Mouse (Mus musculus) liver, embryonic 16.5 days (tissue): ENCODE data around the gene Csf1. TPM values are rescaled to one million over a fixed set of nuclear protein-coding genes. Genes with fewer than 3 reads are reported as not detected.

ENCODE experiments used
- ATAC-seq: fragments of 200-750 bp; cut with Nextera tagmentation; 2 replicates; pipeline ENCODE4 v1.8.0; 2017; ENCODE audit warnings: low read depth, mild to moderate bottlenecking, moderate number of reproducible peaks, moderate library complexity
- H3K27ac ChIP-seq: fragments of 300-500 bp; sonication (generic); 2 replicates; pipeline ENCODE4 v1.5.1; 2014; ENCODE audit warnings: mild to moderate bottlenecking, low read length
- H3K27me3 ChIP-seq: fragments of 300-500 bp; sonication (generic); 2 replicates; pipeline ENCODE4 v1.6.1; 2014; ENCODE audit warnings: low read depth, low read length, mixed read lengths; ENCODE audit not compliant: control insufficient read depth, insufficient read depth
- H3K36me3 ChIP-seq: fragments of 300-500 bp; sonication (generic); 2 replicates; pipeline ENCODE4 v1.6.1; 2014; ENCODE audit warnings: mild to moderate bottlenecking; ENCODE audit not compliant: control insufficient read depth, insufficient read depth
- H3K4me1 ChIP-seq: fragments of 300-500 bp; sonication (generic); 2 replicates; pipeline ENCODE4 v1.6.1; 2014; ENCODE audit warnings: low read depth, low read length, mixed read lengths; ENCODE audit not compliant: control insufficient read depth
- H3K4me2 ChIP-seq: fragments of 300-500 bp; sonication (generic); 2 replicates; pipeline ENCODE4 v1.6.1; 2014; ENCODE audit warnings: low read depth, low read length, mixed read lengths
- H3K4me3 ChIP-seq: fragments of 300-500 bp; sonication (generic); 2 replicates; pipeline ENCODE4 v1.5.1; 2014; ENCODE audit warnings: low read depth, mild to moderate bottlenecking, low read length
- H3K9ac ChIP-seq: fragments of 300-500 bp; sonication (generic); 2 replicates; pipeline ENCODE4 v1.6.1; 2014; ENCODE audit warnings: low read depth, low read length
- H3K9me3 ChIP-seq: fragments of 300-500 bp; sonication (generic); replicated peaks from 2 replicates; pipeline ENCODE4 v1.6.1; 2016; ENCODE audit warnings: low read length; ENCODE audit not compliant: control insufficient read depth
- WGBS: fragments of 180-500 bp; shearing (Covaris S2); extraction: QIAGEN DNeasy Blood & Tissue Kit; methylation state at CpG from one replicate; pipeline ENCODE4 v1.1.7; 2014; ENCODE audit not compliant: insufficient replicate concordance; 5-methylcytosine and 5-hydroxymethylcytosine counted together
- polyA plus RNA-seq: library from polyadenylated mRNA; unstranded; fragments of >200 nt; fragmentation: Nextera tagmentation; extraction: Ambion mirVana; gene quantifications from 2 replicates; pipeline ENCODE4 v1.2.1, GENCODE M21; 2015

Csf1 gene
- polyA plus RNA-seq, 1 experiment from 2014 or later: 7.9 TPM

- Histone ChIP-seq H3K9me3 (no peaks in the 10 kb centered on the region), H3K27me3 (no peaks in the 10 kb centered on the region), H3K27ac (no peak overlapping the region), H3K36me3 (no peaks in the 10 kb centered on the region), H3K4me1 (peaks cover 8% of the 10 kb centered on the region), H3K4me3 (no peak overlapping the region), H3K4me2 (no peak overlapping the region), H3K9ac (no peak overlapping the region)
- ATAC-seq: no peak
- 71% methylated on average over 3 of the region's 3 CpGs for WGBS
Observed at GRCm38 (mm10) chr3:107794890-107795289, 34.6 kb upstream of the Csf1 start.

- peaks cover 12% of the 10 kb centered on the region for H3K4me1 ChIP-seq
- no peak overlapping the region for H3K4me2 ChIP-seq
- no peak overlapping the region for H3K27ac ChIP-seq
- H3K4me3 ChIP-seq: no peak overlapping the region
- WGBS: 43% methylated on average over 10 of the region's 10 CpGs
- ATAC-seq: no peak
- H3K9me3 ChIP-seq: no peaks in the 10 kb centered on the region
- no peaks in the 10 kb centered on the region for H3K27me3 ChIP-seq
- no peak overlapping the region for H3K9ac ChIP-seq
- H3K36me3 ChIP-seq: no peaks in the 10 kb centered on the region
Observed at GRCm38 (mm10) chr3:107793300-107794201, 33.3 kb upstream of the Csf1 start.

GRCm38 (mm10) chr3:107792736-107793135 is 32.5 kb upstream of the Csf1 start:
- no peaks in the 10 kb centered on the region for H3K27me3 ChIP-seq
- no peak for ATAC-seq
- no peak overlapping the region for H3K9ac ChIP-seq
- no peak overlapping the region for H3K4me3 ChIP-seq
- no peaks in the 10 kb centered on the region for H3K36me3 ChIP-seq
- 76% methylated on average over 5 of the region's 5 CpGs for WGBS
- peaks cover 14% of the 10 kb centered on the region for H3K4me1 ChIP-seq
- H3K27ac ChIP-seq: no peak overlapping the region
- no peak overlapping the region for H3K4me2 ChIP-seq
- H3K9me3 ChIP-seq: no peaks in the 10 kb centered on the region

- H3K36me3 ChIP-seq: no peaks in the 10 kb centered on the region
- peaks cover 14% of the 10 kb centered on the region for H3K4me1 ChIP-seq
Observed at GRCm38 (mm10) chr3:107790766-107791303, 30.6 kb upstream of the Csf1 start.

GRCm38 (mm10) chr3:107790227-107790626 is 30.0 kb upstream of the Csf1 start:
- H3K9ac ChIP-seq: no peak overlapping the region
- no peak overlapping the region for H3K27ac ChIP-seq
- peaks cover 14% of the 10 kb centered on the region for H3K4me1 ChIP-seq
- WGBS: 51% methylated on average over 3 of the region's 3 CpGs
- no peak overlapping the region for H3K4me3 ChIP-seq
- H3K4me2 ChIP-seq: no peak overlapping the region
- no peaks in the 10 kb centered on the region for H3K27me3 ChIP-seq
- H3K9me3 ChIP-seq: no peaks in the 10 kb centered on the region
- no peaks in the 10 kb centered on the region for H3K36me3 ChIP-seq
- peak; percentile 69 for ATAC-seq

More at GRCm38 (mm10) chr3:107790766-107791303, 30.6 kb upstream of the Csf1 start:
- no peak for ATAC-seq
- Histone ChIP-seq H3K9ac (no peak overlapping the region), H3K9me3 (no peaks in the 10 kb centered on the region), H3K27ac (no peak overlapping the region), H3K4me3 (no peak overlapping the region), H3K4me2 (no peak overlapping the region), H3K27me3 (no peaks in the 10 kb centered on the region)
- 48% methylated on average over 11 of the region's 11 CpGs for WGBS

- Histone ChIP-seq H3K9ac (no peak overlapping the region), H3K4me1 (peaks cover 14% of the 10 kb centered on the region), H3K4me2 (no peak overlapping the region), H3K36me3 (no peaks in the 10 kb centered on the region), H3K27ac (no peak overlapping the region), H3K4me3 (no peak overlapping the region), H3K9me3 (no peaks in the 10 kb centered on the region), H3K27me3 (no peaks in the 10 kb centered on the region)
- 67% methylated on average over 3 of the region's 3 CpGs for WGBS
- ATAC-seq: no peak
Observed at GRCm38 (mm10) chr3:107788885-107789284, 28.6 kb upstream of the Csf1 start.

- Histone ChIP-seq H3K9me3 (no peaks in the 10 kb centered on the region), H3K4me3 (no peak overlapping the region), H3K27me3 (no peaks in the 10 kb centered on the region), H3K4me2 (no peak overlapping the region), H3K27ac (no peak overlapping the region), H3K36me3 (no peaks in the 10 kb centered on the region), H3K4me1 (peaks cover 14% of the 10 kb centered on the region), H3K9ac (no peak overlapping the region)
- ATAC-seq: no peak
- 46% methylated on average over 15 of the region's 15 CpGs for WGBS
Observed at GRCm38 (mm10) chr3:107787613-107788501, 27.6 kb upstream of the Csf1 start.

GRCm38 (mm10) chr3:107786980-107787612 is 26.8 kb upstream of the Csf1 start:
- no peak for ATAC-seq
- H3K4me2 ChIP-seq: no peak overlapping the region
- no peaks in the 10 kb centered on the region for H3K27me3 ChIP-seq
- no peak overlapping the region for H3K27ac ChIP-seq
- no peak overlapping the region for H3K9ac ChIP-seq
- H3K4me3 ChIP-seq: no peak overlapping the region
- 55% methylated on average over 11 of the region's 11 CpGs for WGBS
- no peaks in the 10 kb centered on the region for H3K9me3 ChIP-seq
- H3K36me3 ChIP-seq: no peaks in the 10 kb centered on the region
- H3K4me1 ChIP-seq: peaks cover 14% of the 10 kb centered on the region
